Mouse (Mus musculus): Measurements from ENCODE around the gene Unc13c. TPM values are rescaled to one million over a fixed set of nuclear protein-coding genes. Genes with fewer than 3 reads are reported as not detected.
A peak's percentile ranks its signal among the peaks of the same experiment; 100 is the strongest.

Unc13c gene
- total RNA-seq, 2 experiments from 2014 or later: 21.1 to 25.4 TPM

DNA sequence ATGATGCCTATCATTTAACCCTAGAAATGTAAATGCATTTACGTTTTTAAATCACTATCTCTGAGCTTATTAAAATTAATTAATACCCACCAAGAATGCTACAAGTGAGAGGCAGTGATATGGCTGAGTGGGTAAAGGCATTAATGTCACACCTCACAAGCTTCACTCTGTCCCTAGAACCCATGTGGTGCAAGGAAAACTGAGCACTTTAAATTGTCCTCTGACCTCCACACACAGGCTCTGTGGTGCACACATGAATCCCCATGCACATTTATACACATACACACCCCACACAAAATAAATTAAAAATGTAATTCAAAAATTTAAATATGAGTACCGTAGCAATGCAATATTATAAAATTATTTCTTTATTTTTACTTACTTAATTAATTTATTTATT is 287.2 kb downstream of the Unc13c start:
- DNase-seq (ENCODE audit: extremely low spot score in 1 of 2, low spot score in 2 of 2): no peak
- no peak for TF ChIP-seq CTCF (IDR thresholded peaks at IDR 0.05)
- intact Hi-C loops (cut with DNase I): no loop called here
- Histone ChIP-seq H3K27ac (no peak overlapping the region), H3K4me3 (no peak overlapping the region)

DNA sequence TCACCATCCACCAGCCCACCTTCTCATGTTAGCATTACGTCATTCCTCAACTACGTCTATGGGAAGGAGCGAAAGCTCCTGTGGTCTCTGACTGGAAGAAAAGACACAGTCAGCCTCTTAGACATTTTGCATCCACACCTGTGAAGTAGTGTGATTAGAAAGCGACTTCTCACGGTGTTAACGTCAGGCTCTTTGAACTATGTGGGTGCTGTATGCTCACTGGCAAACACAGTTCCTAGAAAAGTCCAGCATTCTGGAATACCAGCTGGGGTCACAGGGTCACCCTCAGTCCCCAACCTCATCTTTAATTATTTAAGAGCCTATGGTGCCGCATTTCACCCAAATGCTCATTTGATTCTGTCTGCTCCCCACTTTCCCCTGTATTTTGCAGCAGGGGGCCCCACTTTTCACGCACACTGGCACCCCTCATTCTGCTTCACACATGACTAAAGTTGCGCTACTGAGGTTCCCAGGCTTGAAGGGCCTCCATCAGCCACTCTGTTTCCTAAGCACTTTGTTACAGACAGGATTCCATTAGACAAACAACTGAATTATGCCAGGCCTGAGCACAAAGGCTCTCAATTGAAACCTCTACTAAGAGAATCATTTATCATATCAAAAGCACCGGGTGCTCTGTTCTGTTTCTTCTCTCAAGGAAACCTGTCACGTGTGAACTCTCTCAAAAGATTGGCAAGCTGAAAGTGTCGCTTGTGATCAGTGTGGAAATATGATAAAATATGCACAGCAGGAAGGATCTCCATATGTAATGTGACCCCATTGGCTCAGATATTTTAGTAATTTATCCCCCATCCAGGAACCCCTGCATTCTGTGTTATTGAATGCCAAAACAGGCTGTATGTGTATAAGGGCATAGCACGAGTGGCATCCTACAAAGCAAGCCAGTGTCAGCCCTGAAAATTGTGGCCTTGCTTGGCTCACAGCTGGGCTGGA is 287.9 kb downstream of the Unc13c start:
- no peak overlapping the region for H3K27ac ChIP-seq

DNA sequence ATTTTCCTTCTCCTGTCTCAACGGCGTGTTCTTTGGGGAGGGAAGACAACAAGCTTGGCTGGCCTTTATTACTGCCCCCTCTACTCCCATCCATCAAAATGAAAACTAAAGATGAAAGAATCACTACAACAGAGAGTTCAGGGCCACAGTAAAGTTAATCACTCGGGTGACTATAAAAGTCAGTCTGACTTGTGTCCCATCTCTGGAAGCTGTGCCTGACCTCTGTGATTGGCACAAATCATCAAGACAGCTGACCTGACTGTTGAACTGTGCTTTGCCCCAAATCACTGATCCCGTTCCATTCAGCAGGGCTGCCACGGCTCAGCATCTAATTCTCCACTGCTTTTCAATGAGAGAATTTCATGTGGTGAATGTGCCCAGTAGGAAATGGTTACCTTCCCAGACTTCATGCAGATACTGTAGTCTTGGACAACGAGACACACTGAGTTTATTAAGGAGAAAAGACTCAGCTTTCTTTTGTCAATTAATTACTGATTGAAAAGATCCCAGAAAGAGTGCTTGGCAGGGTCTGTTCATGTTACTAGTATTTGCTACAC is 297.0 kb downstream of the Unc13c start:
- intact Hi-C loops (cut with DNase I): no loop called here
- no peak for DNase-seq (ENCODE audit: extremely low spot score in 1 of 2, low spot score in 2 of 2)
- Histone ChIP-seq H3K27ac (no peak overlapping the region), H3K4me3 (no peak overlapping the region)
- TF ChIP-seq CTCF (IDR thresholded peaks at IDR 0.05): no peak

More for the DNA sequence above, 287.9 kb downstream of the Unc13c start:
- H3K4me3 ChIP-seq: no peak overlapping the region
- no peak for DNase-seq (ENCODE audit: extremely low spot score in 1 of 2, low spot score in 2 of 2)
- intact Hi-C loops (cut with DNase I): no loop called here
- no peak for TF ChIP-seq CTCF (IDR thresholded peaks at IDR 0.05)

DNA sequence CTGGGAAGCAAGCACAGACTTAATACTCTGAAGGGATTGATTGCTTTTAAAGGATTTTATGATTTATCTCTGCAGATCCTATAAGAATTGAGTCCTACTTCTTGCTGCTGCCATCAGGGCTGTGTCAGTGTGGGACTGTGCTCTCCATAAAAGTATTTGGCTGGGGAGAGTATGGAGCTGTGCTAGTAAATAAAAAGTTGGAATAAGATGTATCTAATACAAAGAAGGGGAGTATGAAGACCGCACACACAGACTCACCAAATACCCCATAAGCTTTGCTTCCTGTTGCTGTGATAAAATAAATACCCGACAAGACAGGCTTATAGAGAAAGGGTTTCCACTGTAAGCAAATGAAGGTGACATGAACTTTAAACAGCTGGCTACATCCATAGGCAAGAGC is 298.7 kb downstream of the Unc13c start:
- DNase-seq (ENCODE audit: extremely low spot score in 1 of 2, low spot score in 2 of 2): no peak
- intact Hi-C loops (cut with DNase I): no loop called here
- Histone ChIP-seq H3K4me3 (no peak overlapping the region), H3K27ac (no peak overlapping the region)
- no peak for TF ChIP-seq CTCF (IDR thresholded peaks at IDR 0.05)

DNA sequence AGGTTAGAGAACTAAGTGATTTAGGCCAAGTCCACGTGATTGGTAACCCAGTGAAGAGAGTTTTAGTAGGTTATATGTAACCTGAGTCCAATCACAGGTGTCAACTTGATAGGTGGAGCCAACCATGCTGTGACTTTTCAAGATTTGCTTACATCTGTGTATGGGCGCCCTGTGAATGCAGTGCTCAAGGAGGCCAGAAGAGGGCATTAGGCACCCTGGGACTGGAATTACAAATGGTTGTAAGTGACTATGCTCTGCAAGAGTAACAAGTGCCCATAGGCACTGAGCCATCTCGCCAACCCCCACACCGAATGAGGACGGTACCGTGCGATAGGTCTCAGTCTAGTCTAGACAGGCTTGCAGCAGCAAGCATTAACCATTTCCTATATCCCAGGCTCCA is 305.9 kb downstream of the Unc13c start:
- intact Hi-C loops (cut with DNase I): no loop called here
- no peak; the same call in 1 of the 2 replicates for TF ChIP-seq CTCF (IDR thresholded peaks at IDR 0.05)

DNA sequence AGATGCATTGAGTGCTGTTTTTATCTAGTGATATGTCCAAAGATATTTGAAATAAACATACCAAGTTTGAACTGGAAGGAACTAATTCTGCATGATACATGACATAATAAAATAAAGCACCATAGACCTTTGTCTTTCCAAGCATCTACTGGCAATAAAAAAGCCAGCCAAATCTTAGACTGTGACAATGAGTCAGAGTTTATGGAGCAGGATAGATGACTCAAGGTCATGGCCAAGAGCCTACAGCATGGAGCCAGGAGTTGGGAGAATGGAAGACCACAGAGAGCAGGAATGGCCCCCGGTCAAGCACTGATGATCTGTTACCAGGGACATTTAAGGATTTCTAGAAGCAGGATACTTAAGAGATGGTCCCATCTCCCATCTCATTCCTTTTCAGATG is 319.7 kb downstream of the Unc13c start:
- no peak overlapping the region for H3K27ac ChIP-seq
- no peak for TF ChIP-seq CTCF (IDR thresholded peaks at IDR 0.05)
- H3K4me3 ChIP-seq: no peak overlapping the region
- DNase-seq (ENCODE audit: extremely low spot score in 1 of 2, low spot score in 2 of 2): no peak
- intact Hi-C loops (cut with DNase I): no loop called here

More for the DNA sequence above, 305.9 kb downstream of the Unc13c start:
- Histone ChIP-seq H3K4me3 (no peak overlapping the region), H3K27ac (no peak overlapping the region)
- DNase-seq (ENCODE audit: extremely low spot score in 1 of 2, low spot score in 2 of 2): no peak

DNA sequence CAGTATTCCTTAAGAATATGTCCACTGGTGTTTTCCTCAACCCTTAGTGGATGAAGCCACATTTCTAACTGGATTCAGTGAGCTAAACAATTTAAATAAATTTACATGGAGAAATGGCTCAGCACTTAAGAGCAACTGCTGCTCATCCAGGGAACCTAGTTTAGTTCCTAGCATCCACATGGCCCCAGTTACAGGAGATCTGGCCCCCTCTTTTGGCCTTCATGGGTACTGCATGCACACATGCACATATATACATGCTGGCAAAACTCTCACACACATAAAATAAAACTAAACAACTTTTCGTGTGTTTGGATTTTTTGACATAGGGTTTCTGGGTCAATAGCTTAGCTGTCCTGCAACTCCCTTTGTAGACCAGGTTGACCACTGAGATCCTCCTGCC is 330.6 kb downstream of the Unc13c start:
- no peak for DNase-seq (ENCODE audit: extremely low spot score in 1 of 2, low spot score in 2 of 2)
- TF ChIP-seq CTCF (IDR thresholded peaks at IDR 0.05): peak; percentile 18
- intact Hi-C loops (cut with DNase I): no loop called here
- Histone ChIP-seq H3K4me3 (no peak overlapping the region), H3K27ac (no peak overlapping the region)

DNA sequence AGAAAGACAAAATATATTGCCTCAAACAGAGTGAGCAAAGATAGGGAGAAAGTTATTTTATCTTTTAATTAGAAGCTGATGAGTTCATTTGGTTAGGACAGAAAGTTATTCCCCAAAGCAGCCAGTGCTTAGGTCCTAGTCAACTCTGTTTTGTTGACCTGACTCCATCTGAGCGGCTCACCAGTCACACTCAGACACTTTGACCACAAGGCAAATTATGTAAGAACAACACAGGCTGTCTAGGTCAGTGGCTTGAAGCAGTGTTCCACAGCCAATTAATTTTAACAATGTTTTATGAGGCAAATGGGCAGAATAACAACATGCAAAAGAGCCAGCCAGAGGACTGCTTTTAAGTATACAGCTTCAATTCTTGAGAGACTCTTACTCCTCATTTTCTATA is 343.6 kb downstream of the Unc13c start:
- no peak for TF ChIP-seq CTCF (IDR thresholded peaks at IDR 0.05)
- intact Hi-C loops (cut with DNase I): no loop called here
- H3K27ac ChIP-seq: no peak overlapping the region
- DNase-seq (ENCODE audit: extremely low spot score in 1 of 2, low spot score in 2 of 2): no peak
- no peak overlapping the region for H3K4me3 ChIP-seq

DNA sequence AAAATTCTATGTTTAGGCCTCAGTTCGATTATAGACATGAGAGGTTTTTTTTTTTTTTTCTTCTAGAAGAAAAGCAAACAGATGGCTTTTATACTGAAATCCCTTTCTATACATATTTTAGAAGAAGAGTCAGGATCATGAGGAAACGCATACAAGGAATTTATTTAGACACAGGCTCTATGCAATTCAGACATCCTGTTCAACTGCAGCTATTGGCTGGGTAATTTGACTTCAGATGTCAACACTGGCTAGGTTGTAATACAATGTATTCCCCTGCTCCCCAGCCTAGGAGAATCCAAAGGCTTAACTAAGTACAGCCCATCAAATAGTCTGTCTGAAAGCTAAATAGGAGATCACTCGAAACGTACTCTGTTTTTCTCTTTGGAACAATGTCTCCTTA is 355.9 kb downstream of the Unc13c start:
- intact Hi-C loops (cut with DNase I): no loop called here
- no peak for TF ChIP-seq CTCF (IDR thresholded peaks at IDR 0.05)
- H3K4me3 ChIP-seq: no peak overlapping the region
- H3K27ac ChIP-seq: no peak overlapping the region
- DNase-seq (ENCODE audit: extremely low spot score in 1 of 2, low spot score in 2 of 2): no peak

DNA sequence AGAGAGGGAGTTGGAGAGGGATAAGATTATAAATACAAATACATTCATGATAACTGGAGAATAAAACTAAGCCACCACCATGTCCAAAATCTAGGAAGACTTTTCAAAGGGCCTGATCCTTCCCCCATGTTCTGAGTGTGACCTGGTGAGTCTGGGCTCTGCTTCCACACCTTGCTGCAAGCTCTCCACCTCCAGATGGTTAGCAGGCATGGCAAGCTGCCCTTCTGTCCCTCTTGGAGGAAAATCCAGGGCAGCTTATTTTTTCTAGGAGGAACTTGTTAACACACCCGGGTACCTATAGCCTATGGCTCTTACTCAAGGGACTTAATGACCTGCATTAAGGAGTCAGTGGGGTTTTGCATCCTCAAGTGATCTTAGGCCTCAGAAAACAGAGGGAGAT is 364.8 kb downstream of the Unc13c start:
- TF ChIP-seq CTCF (IDR thresholded peaks at IDR 0.05): no peak
- H3K27ac ChIP-seq: no peak overlapping the region
- no peak overlapping the region for H3K4me3 ChIP-seq
- intact Hi-C loops (cut with DNase I): no loop called here
- no peak for DNase-seq (ENCODE audit: extremely low spot score in 1 of 2, low spot score in 2 of 2)

DNA sequence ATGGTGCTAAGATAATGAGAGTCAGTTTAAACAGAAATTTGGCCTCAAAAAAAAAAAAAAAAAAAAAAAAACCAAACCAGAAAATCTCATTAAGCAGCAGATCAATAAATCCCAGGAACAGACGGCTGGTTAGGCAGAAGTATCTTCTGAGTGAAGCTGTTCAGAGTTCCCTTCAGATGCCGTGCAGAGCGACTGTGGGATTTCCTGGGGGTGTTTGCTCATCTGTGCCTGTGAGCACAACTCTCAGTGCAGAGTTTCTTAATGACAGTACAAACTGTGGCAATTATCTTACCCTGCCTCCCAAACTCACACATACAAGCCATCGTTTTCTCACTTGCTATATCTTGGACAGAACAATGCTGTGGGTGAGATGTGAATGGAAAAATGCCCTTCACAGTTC is 403.2 kb downstream of the Unc13c start:
- no peak overlapping the region for H3K27ac ChIP-seq
- DNase-seq (ENCODE audit: extremely low spot score in 1 of 2, low spot score in 2 of 2): peak in 1 of 2 experiments; percentile 16
- no peak overlapping the region for H3K4me3 ChIP-seq
- TF ChIP-seq CTCF (IDR thresholded peaks at IDR 0.05): no peak
- intact Hi-C loops (cut with DNase I): no loop called here

DNA sequence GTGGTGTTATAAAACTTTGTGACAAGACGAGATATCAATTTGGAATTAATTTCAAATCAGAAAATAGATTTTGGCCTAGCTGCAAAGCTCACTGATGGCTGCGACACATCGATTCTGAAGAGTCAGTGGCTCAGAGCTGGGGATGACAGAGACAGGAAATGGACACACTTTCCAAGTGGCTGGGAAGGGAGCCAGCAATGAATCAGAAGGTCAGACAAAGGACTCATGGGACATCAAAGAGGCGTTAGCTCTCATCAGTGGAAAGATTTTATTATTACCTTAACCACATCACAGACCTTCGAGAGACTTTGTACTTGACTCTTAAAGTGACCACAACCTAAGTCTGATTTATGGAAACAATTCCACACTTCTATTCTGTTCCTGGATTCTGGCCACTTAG is 408.7 kb downstream of the Unc13c start:
- no peak for DNase-seq (ENCODE audit: extremely low spot score in 1 of 2, low spot score in 2 of 2)
- Histone ChIP-seq H3K4me3 (no peak overlapping the region), H3K27ac (no peak overlapping the region)
- intact Hi-C loops (cut with DNase I): no loop called here
- TF ChIP-seq CTCF (IDR thresholded peaks at IDR 0.05): no peak
